Mouse (Mus musculus): ENCODE data around the gene Wbp1.

The Wbp1 gene

DNA sequence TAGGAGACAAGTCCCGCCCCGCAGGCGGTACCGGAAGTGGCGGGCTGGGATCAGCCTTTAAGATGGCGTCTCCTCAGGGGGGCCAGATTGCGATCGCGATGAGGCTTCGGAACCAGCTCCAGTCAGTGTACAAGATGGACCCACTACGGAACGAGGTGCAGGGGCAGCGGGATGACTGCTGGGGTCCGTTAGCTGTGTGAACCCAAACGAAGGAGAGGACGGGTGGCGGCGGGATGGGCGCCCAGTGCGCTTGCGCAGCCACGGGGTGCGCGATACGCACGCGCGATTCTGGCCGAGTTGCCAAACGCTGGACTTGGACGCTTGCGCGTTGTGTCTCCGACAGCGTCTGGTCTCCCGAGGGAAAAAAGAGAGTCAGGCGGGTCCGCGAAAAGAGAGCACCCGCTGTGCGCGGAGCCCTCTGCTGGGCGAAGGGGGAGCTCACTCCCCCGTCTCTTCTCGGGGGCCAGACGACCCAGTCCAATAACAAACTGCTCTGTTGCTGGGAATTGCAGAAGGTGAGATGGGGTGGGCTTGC, 43.0 kb downstream of the Wbp1 start:
- DNase-seq: peak; percentile 100

DNA sequence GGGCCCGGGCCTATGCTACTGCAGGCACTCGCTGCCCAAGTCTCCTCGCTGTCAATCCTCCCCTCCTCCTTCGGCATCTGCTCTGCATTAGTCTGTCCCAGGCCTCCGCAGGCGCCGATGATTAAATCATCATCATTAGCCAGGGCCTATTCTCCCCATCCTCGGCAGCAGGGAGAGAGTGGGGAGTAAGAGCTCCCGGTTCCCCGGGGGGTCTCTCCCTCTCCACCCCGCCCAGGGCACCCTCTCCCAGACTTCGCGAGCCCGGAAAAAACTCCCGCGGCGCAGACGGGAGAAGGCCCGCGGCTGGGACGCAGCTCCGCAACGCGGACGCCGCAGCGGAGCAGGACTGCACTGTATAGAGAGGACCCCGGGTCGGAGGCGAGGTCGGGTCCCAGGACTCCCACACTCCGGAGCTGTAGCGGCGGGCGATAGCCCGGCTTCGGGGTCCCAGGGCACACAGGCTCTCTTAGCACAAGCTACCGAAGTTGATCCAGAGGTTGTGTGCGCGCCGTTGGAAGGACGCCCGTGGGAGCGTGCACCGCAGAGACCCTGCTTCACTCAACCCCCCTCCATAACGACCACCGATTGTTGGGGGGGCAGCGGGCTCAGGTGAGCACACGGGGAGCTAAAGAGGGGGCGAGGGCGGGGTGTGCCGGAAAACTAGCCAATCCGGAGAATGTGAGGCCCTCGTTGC, 43.6 kb downstream of the Wbp1 start, which contains the start of gene Pcgf1:
Gene Pcgf1, plus strand, starts transcription at position 240 of the 694 bp plus-strand sequence.
- no peak for DNase-seq

DNA sequence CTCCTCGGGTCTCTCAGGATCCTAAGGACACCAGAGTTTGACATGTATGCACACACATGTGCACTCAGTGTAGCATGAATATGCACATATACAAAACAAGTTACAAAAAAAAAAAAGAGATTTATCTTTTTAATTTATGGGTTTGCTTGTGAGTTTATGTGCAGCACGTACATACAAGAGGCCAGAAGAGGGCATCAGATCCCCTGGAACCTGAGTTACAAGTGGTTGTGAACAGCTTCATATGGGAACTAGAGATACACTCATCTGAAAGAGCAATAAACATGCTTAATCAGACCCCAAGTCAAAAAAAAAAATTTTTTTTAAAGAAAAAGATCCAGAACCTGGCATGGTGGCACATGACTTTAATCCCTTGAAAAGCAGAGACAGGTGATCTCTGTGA, 46.4 kb downstream of the Wbp1 start:
- no peak for DNase-seq

DNA sequence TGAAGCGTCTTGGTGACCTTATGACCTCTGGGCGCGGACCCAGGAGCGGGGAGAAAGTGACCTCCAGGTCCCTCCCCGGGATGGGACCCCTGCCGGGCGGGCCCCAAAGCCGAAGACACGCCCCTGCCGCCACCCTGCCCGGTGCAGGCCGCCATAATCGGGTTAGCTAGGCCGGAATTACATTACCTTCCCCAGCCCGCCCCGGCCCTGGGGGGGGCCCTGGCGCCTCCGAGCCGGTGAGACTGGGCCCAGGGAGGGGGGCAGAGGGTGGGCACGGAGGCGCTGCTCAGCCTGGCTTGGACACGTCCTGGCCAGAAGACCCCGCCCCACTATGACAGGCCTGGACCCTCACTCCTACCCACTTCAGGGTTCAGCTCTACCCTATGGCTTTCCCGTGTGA, 50.1 kb downstream of the Wbp1 start:
- no peak for DNase-seq

DNA sequence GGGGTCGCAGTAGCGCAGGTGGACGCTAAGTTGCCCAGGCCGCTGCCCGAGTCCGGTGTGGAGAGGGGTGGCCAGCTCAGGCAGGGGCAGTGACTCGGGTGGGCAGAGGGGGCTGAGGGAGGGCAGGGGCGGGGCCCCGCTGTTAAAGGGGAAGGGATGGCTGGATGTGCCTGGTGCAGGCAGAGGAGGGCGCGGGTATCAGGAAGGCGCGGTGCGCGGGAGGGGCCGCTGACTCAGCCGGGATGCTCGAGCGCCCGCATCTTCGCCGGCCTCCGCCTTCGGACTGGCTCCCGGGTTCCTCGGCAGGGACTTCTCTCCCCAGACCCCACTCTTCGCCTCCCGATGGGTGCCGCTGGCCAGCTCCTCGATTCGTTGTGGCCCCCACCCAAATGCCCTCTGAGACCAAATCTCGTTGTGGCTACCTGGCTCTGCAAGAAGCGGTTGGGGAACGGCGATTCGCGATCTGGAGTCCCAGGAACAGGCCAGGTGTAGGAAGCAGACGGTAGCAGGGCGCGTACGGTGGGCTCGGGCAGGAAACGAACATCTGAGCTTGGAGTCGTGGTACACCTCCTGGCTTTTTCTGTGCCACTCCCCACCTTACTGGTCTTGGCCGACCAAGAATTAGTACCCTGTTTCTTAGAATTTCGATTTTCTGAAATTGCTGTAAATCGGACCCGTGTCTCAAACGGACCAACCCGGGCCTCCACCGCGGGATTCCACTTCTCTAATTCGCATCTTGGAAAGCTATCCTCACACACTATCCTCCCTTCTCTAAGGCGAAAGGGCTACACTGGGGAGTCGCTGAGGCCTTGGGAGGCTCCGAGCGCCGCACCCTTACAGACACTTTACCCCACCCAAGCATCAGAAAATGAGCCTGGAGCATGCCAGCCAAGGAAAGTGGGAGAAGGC, 50.8 kb downstream of the Wbp1 start:
- DNase-seq: no peak

DNA sequence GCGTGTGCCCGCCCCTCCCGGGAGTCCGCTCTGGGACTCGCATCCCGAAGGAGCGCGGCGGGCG, 51.3 kb downstream of the Wbp1 start, which contains the start of gene Tlx2:
Gene Tlx2, minus strand, starts transcription at position 47 of the 64 bp plus-strand sequence.
- DNase-seq: no peak

DNA sequence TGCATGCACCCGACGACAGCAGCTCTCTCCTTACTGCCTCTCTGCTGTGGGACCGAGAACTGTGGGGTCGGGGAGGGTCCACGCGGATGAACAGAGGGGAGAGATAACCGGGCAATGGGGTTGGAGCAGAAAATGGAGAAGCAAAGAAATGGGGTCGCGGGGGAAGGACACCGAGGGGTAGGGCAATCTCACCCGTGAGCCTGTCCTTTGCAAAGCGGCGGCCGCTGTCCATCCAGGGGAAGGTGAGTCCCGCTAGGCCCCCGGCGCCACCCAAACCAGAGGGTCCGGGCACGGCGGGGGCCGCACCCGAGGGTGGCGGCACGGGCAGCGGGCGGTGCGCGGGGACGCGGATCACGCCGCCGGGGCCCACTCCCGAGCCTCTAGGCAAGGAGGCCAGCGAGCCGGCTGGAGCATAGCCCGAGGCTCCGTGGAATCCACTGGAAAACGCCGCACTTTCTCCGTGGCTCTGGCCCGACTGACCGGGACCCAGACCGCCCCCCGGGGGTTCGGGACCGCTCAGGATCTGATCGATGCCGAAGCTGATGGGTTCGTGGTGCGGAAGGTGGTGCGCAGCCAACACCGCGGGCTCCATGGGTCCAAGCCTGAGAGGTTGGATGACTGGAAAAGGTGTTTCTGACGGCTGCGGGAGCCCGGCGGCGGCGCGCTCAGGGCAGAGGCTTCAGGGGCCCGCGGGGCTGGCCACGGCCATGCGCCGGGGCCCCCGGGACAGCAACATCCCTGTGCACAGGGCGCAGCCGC, 51.7 kb downstream of the Wbp1 start:
- no peak for DNase-seq

Data from heart, adult 11 months (tissue).